12 mouse cellular contexts compared by ENCODE assay signal in the genomic region with DNA sequence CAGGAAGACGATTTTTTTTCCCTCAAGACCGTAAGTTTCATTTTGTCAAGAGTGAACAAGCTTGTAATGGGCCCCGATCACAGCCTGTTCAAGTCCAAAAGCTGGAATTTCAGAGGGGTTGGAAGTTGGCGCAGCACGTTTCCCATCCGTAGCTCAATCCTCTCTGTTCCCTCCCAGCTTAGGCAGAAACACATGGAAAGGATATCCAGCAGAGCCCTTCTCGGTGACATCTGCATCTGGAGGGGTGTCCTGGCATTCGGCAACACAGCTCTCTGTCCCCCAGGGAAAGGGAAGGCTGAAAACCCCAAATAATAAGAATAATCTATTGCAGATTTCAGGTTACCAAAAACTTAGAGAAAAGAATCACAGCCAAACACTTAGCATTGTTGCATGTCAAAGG.
DNase-seq lines count a peak whose midpoint lies in the region; ATAC-seq and TF ChIP-seq lines count a peak whose summit lies in the region.
"Had no signal": no experiment of that assay in that cellular context is flagged by ENCODE, and none has a peak within 500 bp of the region (broad histone marks: within the 10 kb centered on the region; RNA-seq: fewer than 3 reads in every experiment).

No protein-coding gene starts in this region.

- H3K79me2 ChIP-seq in liver, adult 2 months (ENCODE audit: control insufficient read depth, insufficient read depth, low read length): no peaks in the 10 kb centered on the region

- intact Hi-C loops in gastrocnemius, adult 2 months (cut with DNase I): loop anchor here (5.0 kb wide), 1 partner anchor 44 kb away; no protein-coding TSS in a partner anchor

- H3K36me3 ChIP-seq in heart, embryonic 10.5 days: no peaks in the 10 kb centered on the region
- no peaks in the 10 kb centered on the region for H3K36me3 ChIP-seq in liver, adult 2 months (ENCODE audit: control insufficient read depth, insufficient read depth, low read length)
- H3K36me3 ChIP-seq in stomach, embryonic 15.5 days: no peaks in the 10 kb centered on the region
- H3K36me3 ChIP-seq in forebrain, embryonic 13.5 days (ENCODE audit: poor library complexity, severe bottlenecking): no peaks in the 10 kb centered on the region
- no peaks in the 10 kb centered on the region for H3K36me3 ChIP-seq in forebrain, embryonic 14.5 days (ENCODE audit: control insufficient read depth, insufficient read depth, low read length)
- H3K36me3 ChIP-seq: midbrain, embryonic 10.5 days had no signal

- TF ChIP-seq CTCF in liver, adult 2 months (IDR thresholded peaks at IDR 0.05; ENCODE audit: low read depth, low read length): no peak
- no peak for TF ChIP-seq CTCF in gastrocnemius, adult 2 months (IDR thresholded peaks at IDR 0.05)

- H3K27ac ChIP-seq in heart, embryonic 10.5 days: no peak overlapping the region
- 0 out of 2 replicates have a peak overlapping the region, but pooled peaks have one; percentile 32 for H3K27ac ChIP-seq in liver, adult 2 months (replicated peaks; ENCODE audit: insufficient read depth, low read depth, low read length)
- H3K27ac ChIP-seq in gastrocnemius, adult 2 months: peak overlapping the region; percentile 72
- H3K27ac ChIP-seq in stomach, embryonic 15.5 days: peak overlapping the region; percentile 61
- no peak overlapping the region for H3K27ac ChIP-seq in forebrain, embryonic 13.5 days
- H3K27ac ChIP-seq in forebrain, embryonic 14.5 days (ENCODE audit: low read depth, low read length): no peak overlapping the region
- H3K27ac ChIP-seq: liver, embryonic 14.5 days; midbrain, embryonic 10.5 days had no signal

- no peak overlapping the region for H3K4me3 ChIP-seq in heart, embryonic 10.5 days
- no peak overlapping the region for H3K4me3 ChIP-seq in liver, adult 2 months (ENCODE audit: insufficient read depth, low read depth, low read length)
- H3K4me3 ChIP-seq in gastrocnemius, adult 2 months: peak overlapping the region; percentile 39
- H3K4me3 ChIP-seq in stomach, embryonic 15.5 days (replicated peaks): no peak overlapping the region
- no peak overlapping the region for H3K4me3 ChIP-seq in forebrain, embryonic 13.5 days
- no peak overlapping the region for H3K4me3 ChIP-seq in forebrain, embryonic 14.5 days (ENCODE audit: low read depth, low read length)
- H3K4me3 ChIP-seq: midbrain, embryonic 10.5 days had no signal

- H3K9ac ChIP-seq in liver, adult 2 months (ENCODE audit: low read depth, low read length): no peak overlapping the region
- no peak overlapping the region for H3K9ac ChIP-seq in stomach, embryonic 15.5 days
- no peak overlapping the region for H3K9ac ChIP-seq in forebrain, embryonic 13.5 days
- H3K9ac ChIP-seq in forebrain, embryonic 14.5 days (ENCODE audit: low read length): no peak overlapping the region
- H3K9ac ChIP-seq: liver, embryonic 14.5 days had no signal

- no peak overlapping the region for H3K4me2 ChIP-seq in stomach, embryonic 15.5 days
- no peak overlapping the region for H3K4me2 ChIP-seq in forebrain, embryonic 13.5 days
- no peak overlapping the region for H3K4me2 ChIP-seq in forebrain, embryonic 14.5 days (ENCODE audit: low read length)

- peak; percentile 16 to 19 for DNase-seq in heart, adult 18-20 months
- no peak for DNase-seq in heart, embryonic 10.5 days (ENCODE audit: low spot score)
- DNase-seq in liver, adult 2 months (ENCODE audit: extremely low read depth, low read depth, low spot score): no peak
- DNase-seq in liver: no peak
- peak; percentile 28 for DNase-seq in gastrocnemius, adult 2 months
- DNase-seq in forebrain, embryonic 14.5 days (ENCODE audit: low spot score): no peak
- DNase-seq: cerebellum, adult 11-12 months; right cerebral cortex, postnatal 25 days had no signal

- no peaks in the 10 kb centered on the region for H3K9me3 ChIP-seq in heart, embryonic 10.5 days
- H3K9me3 ChIP-seq in stomach, embryonic 15.5 days: no peaks in the 10 kb centered on the region
- no peaks in the 10 kb centered on the region for H3K9me3 ChIP-seq in forebrain, embryonic 13.5 days (replicated peaks)
- H3K9me3 ChIP-seq in forebrain, embryonic 14.5 days (replicated peaks; ENCODE audit: control insufficient read depth, low read length): no peaks in the 10 kb centered on the region
- H3K9me3 ChIP-seq: midbrain, embryonic 10.5 days had no signal

- TF ChIP-seq POLR2A in liver, adult 2 months (IDR thresholded peaks at IDR 0.05; ENCODE audit: extremely low read depth, insufficient read depth, low read length): no peak

- no peak; the same call in 1 of the 2 replicates for ATAC-seq in stomach, embryonic 15.5 days (ENCODE audit: insufficient read depth, low FRiP score, low read depth)
- ATAC-seq in forebrain, embryonic 13.5 days: no peak
- no peak for ATAC-seq in forebrain, embryonic 14.5 days

- WGBS in heart, embryonic 10.5 days: 79% methylated on average over 8 of the region's 8 CpGs
- 87% methylated on average over 8 of the region's 8 CpGs for WGBS in liver, adult 2 months
- WGBS in stomach, embryonic 15.5 days: 53% methylated on average over 8 of the region's 8 CpGs
- 88% methylated on average over 8 of the region's 8 CpGs for WGBS in forebrain, embryonic 13.5 days
- 83% methylated on average over 8 of the region's 8 CpGs for WGBS in forebrain, embryonic 14.5 days

- H3K27me3 ChIP-seq in heart, embryonic 10.5 days (ENCODE audit: insufficient read depth, poor library complexity, severe bottlenecking): no peaks in the 10 kb centered on the region
- H3K27me3 ChIP-seq in liver, adult 2 months (ENCODE audit: control insufficient read depth, insufficient read depth, low read length): no peaks in the 10 kb centered on the region
- H3K27me3 ChIP-seq in stomach, embryonic 15.5 days (replicated peaks): no peaks in the 10 kb centered on the region
- H3K27me3 ChIP-seq in forebrain, embryonic 13.5 days: no peaks in the 10 kb centered on the region
- no peaks in the 10 kb centered on the region for H3K27me3 ChIP-seq in forebrain, embryonic 14.5 days (replicated peaks; ENCODE audit: control insufficient read depth, insufficient read depth, low read length)

- H3K4me1 ChIP-seq in heart, embryonic 10.5 days: peaks cover 9% of the 10 kb centered on the region
- no peaks in the 10 kb centered on the region for H3K4me1 ChIP-seq in liver, adult 2 months (ENCODE audit: control insufficient read depth, insufficient read depth, low read length)
- 0 out of 2 replicates have a peak, but pooled peaks cover 3% of the 10 kb centered on the region for H3K4me1 ChIP-seq in stomach, embryonic 15.5 days
- peaks cover 12% of the 10 kb centered on the region for H3K4me1 ChIP-seq in forebrain, embryonic 13.5 days
- H3K4me1 ChIP-seq in forebrain, embryonic 14.5 days (ENCODE audit: control insufficient read depth, insufficient read depth, low read length): peaks cover 8% of the 10 kb centered on the region; the same call in 1 of the 2 replicates

Comparison
In these comparisons a context has a peak if more than half of its experiments do, and no peak if none do; other contexts are left out.
1. DNase-seq: peak in heart, adult 18-20 months (2 of 2) and gastrocnemius, adult 2 months (single experiment); none in heart, embryonic 10.5 days (single experiment), liver, adult 2 months (single experiment), liver (single experiment) and forebrain, embryonic 14.5 days (single experiment).
2. H3K27ac ChIP-seq: peak in liver, adult 2 months (single experiment), gastrocnemius, adult 2 months (single experiment) and stomach, embryonic 15.5 days (single experiment); none in heart, embryonic 10.5 days (single experiment), forebrain, embryonic 13.5 days (single experiment) and forebrain, embryonic 14.5 days (single experiment).